Mouse (Mus musculus): ENCODE data around the gene Gm8922. TPM values are rescaled to one million over a fixed set of nuclear protein-coding genes. Genes with fewer than 3 reads are reported as not detected.
"Not testable (repeated sequence)": the region's sequence is repeated elsewhere in the genome, so short reads cannot be mapped to it uniquely, and the experiment has no call there.

Gene Gm8922
- polyA plus RNA-seq (2014; fragmentation: Nextera tagmentation; extraction: Ambion mirVana): not detected in 2 replicates

GRCm38 (mm10) chr5:11681659-11682058 is at the start of gene Gm8922:
Gene Gm8922, plus strand, starts transcription at chr5:11681959.
- DNase-seq (ENCODE audit: low spot score); H3K27ac ChIP-seq (ENCODE audit: low read depth); H3K4me1 ChIP-seq (replicated peaks; ENCODE audit: control insufficient read depth, insufficient read depth, low read length); H3K9ac ChIP-seq (ENCODE audit: low read length); H3K36me3 ChIP-seq (ENCODE audit: control insufficient read depth, insufficient read depth, low read length); H3K4me3 ChIP-seq (ENCODE audit: low read depth, low read length); ATAC-seq (replicated peaks; ENCODE audit: low FRiP score, low TSS enrichment, low read depth); H3K27me3 ChIP-seq (replicated peaks; ENCODE audit: control insufficient read depth, insufficient read depth, low read length); H3K9me3 ChIP-seq (ENCODE audit: control insufficient read depth, low read length); H3K4me2 ChIP-seq (ENCODE audit: low read length): not testable (repeated sequence)
- no CpG with 5 or more reads among the region's 2 CpGs for WGBS

Other genes starting within 250 kb of the Gm8922 start
- gene Gm8906, start 179.3 kb upstream of the Gm8922 start, polyA plus RNA-seq (2014; fragmentation: Nextera tagmentation; extraction: Ambion mirVana): not detected in 2 replicates
- gene Gm6460, start 87.0 kb upstream of the Gm8922 start, polyA plus RNA-seq (2014; fragmentation: Nextera tagmentation; extraction: Ambion mirVana): not detected in 2 replicates
- gene Gm8926, start 88.6 kb downstream of the Gm8922 start, polyA plus RNA-seq (2014; fragmentation: Nextera tagmentation; extraction: Ambion mirVana): not detected in 2 replicates
- gene Gm6465, start 163.6 kb downstream of the Gm8922 start, polyA plus RNA-seq (2014; fragmentation: Nextera tagmentation; extraction: Ambion mirVana): not detected in 2 replicates
- not detected in 2 replicates for gene 4933402N22Rik, start 236.1 kb downstream of the Gm8922 start, polyA plus RNA-seq (2014; fragmentation: Nextera tagmentation; extraction: Ambion mirVana)

Data from intestine, embryonic 14.5 days (tissue).